Mouse (Mus musculus) left cerebral cortex, postnatal 14 days (tissue): ENCODE measurements around the gene Samd1. TPM values are rescaled to one million over a fixed set of nuclear protein-coding genes. Genes with fewer than 3 reads are reported as not detected.
A peak's percentile ranks its signal among the peaks of the same experiment; 100 is the strongest.

Experiments used
- DNase-seq, 2 experiments: peaks; one replicate each; pipeline ENCODE4 v3.0.0; 2021 to 2022; ENCODE audit warnings: low spot score in 2 of 2, mixed read lengths in 1 of 2
- intact Hi-C: fragments of 180-260 bp; cut with DNase I; formaldehyde crosslinking; loops from one replicate; pipeline ENCODE4 v1.15.1; 2025
- total RNA-seq, 2 experiments: library from RNA; stranded (reverse); gene quantifications; 2 replicates each; pipeline ENCODE4 v1.2.3; 2021

The Samd1 gene
- total RNA-seq, 2 experiments from 2014 or later: 51.3 to 52.0 TPM

DNA sequence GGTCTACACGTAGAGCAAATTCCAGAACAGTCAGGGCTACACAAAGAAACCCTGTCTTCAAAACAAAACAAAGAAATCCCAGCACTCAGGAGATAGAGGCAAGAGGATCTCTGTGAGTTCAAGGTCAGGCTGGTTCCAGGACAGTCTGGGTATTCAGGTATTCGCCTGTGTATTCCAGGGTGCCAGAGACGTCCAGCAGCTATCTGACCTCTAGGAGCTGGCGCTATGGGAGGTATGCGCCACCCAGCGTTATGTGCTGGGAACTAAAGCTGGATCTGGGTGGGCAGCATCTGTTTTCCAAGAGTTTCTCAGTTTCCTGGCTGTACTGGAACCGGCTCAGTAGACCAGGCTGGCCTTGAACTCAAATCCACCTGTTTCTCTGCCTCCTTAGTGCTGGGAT, 10.9 kb downstream of the Samd1 start:
- DNase-seq: no peak
- intact Hi-C loops: no loop called here

DNA sequence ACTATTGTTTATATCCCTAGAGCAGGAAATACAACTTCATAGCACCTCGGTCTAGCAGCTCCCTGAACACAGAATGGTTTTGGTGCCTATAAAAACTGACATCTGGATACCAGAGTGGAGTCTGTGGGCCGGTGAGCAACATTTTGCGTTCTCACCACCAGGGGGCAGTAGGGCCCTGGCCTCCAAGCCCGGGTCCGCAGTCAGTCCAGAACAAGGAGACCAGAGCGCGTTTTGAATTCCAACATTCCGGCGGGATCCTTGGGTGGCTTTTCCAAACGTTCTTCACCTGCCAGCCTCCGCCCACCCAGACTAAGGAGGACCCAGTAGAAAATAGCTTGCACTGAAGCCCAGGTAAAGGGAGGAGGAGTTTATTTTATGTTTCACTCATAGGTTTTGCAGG, 12.4 kb downstream of the Samd1 start:
- peak; percentile 85 to 90 for DNase-seq
- intact Hi-C loops: loop anchor here (1.0 to 10.0 kb wide), 3 partner anchors 30 to 755 kb away; no protein-coding TSS in a partner anchor

DNA sequence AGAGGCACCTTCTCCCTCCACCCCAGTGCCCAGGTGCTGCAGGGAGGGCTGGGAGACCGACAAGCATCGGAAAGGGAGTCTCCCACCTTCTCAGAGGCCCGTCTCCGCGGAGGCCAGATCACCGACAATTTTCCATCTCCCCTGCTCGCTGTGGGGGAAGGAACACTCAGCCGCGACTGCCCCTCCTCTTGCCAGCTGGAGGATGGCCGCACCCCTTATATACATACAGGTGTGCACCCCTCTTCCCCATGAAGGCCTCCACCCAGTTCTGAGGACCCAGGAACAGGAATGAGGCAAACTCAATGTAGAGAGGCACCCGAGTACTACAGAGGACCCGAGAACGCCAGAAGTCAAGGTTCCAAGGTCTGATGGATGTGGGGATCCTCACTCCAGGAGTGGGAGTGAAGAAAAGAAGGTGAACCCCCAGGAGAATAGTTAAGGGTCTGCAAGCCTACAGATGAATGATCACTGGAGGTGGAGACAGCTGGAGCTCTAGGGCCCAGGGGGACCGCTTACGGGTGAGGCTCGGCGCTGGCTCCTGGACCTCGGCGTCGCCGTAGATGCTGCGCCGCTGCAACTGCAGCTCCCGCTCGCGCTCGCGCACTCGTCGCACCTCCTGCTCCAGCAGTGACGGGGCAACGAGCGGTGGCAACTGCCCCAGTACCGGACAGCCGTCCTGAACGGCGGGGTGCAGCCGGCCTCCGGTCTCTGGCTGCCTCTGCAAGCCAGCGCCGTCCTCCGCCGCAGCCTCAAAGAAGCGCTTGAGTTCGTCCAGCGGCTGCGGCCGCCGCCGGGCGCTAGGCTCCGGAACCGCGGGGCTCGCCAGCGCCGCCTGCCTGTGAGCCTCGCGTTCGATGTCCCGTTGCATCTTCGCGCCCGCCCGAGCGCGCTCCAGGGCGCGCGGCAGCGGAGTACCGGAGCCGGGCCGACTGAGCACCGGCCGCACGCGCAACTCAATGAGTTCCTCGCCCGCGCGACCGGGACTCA, 13.4 kb downstream of the Samd1 start:
- intact Hi-C loops: loop anchor here (10.0 kb wide), 2 partner anchors 274 to 754 kb away; no protein-coding TSS in a partner anchor
- peak in 1 of 2 experiments; percentile 73 for DNase-seq

DNA sequence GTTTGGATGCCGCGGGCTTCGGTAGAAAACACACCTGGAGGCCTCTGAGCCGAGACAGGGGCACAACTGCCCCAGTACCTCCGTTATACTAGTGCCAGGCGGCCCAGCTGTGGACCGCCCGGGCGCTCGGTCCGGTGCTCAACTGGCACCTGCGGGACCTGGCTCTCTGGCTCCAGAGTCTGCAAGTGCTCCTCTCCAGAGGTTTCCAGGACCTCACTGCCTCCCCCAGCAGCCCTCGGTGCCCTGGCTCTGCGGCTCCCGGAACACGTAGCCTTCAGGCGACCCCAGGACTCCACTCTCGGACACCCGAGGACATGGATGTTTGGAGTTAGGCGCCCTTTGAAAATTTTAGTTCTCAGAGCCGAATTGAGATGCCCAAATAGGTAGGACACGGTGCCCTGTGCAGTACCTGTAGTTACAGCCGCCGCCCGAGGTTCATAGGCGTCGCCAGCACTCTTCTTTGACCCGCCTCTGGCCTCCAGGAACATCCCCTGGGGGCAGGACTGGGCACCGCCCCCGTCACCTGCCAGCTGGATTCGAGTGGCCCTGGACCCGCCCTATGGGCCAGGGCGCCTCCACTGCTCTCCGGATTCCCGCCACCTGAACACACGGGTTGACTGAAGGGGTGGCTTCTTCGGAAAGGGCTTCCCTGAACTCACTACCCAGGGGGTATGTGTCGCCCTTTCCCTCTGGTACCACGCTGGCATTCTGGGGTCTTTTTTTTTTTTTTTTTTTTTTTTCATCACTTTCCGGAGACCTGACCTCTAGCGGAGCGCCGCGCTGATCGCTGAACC, 14.4 kb downstream of the Samd1 start, which contains the start of gene 2210011C24Rik:
2210011C24Rik (minus strand) TSS at position 467 of the 794 bp plus-strand sequence.
- intact Hi-C loops: loop anchor here (10.0 kb wide), 2 partner anchors 273 to 753 kb away; no protein-coding TSS in a partner anchor
- DNase-seq: no peak

DNA sequence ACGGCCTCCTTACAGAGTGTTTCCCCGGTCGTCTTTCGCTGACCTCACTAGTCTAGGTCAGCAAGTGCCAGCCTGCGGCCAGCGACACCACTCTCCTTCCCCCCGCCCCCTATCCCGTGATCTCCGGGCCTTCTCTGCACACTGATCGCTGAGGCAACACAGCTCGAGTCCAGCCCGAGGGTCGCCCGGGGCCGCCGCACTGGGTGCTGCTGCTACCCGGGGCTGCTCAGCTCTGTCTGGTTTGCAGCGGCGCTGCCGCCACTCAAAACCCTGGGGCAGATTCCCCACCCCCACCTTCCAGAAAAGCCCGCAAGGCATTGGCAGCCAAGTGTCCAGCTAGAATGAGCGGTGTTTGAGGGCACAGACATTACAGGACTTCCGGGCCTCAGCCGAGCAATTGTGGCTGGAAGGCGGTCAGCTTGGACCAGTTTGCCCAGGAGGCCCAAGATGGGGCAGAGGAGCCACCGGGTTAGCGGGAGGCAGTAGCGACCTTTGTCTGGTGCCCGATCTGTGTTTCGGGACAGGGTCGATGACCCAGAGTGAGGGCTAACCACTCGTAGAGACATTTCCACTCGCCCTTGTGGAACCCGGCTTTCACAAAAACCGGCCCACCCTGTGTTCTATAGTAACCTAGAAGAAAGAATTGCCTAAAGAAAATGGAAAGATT, 15.2 kb downstream of the Samd1 start:
- intact Hi-C loops: loop anchor here (10.0 kb wide), 2 partner anchors 272 to 752 kb away; no protein-coding TSS in a partner anchor
- no peak for DNase-seq

DNA sequence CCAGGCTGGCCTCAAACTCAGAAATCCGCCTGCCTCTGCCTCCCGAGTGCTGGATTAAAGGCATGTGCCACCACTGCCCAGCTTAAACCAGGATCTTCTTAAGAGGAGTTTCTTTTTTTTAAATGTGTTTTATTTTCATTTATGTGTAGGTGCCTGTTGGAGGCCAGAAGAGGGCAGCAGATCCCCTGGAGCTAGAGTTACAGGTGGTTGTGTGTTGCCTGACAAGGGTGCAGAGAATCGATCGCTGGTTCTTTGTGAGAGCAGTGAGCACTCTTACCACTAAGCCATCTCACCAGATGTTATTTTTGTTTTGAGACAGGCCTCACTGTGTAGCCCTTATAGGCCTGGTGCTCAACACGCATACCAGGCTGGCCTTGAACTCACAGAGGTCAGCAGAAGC, 18.4 kb downstream of the Samd1 start:
- intact Hi-C loops: loop anchor here (10.0 kb wide), 2 partner anchors 269 to 749 kb away; no protein-coding TSS in a partner anchor
- DNase-seq: no peak

DNA sequence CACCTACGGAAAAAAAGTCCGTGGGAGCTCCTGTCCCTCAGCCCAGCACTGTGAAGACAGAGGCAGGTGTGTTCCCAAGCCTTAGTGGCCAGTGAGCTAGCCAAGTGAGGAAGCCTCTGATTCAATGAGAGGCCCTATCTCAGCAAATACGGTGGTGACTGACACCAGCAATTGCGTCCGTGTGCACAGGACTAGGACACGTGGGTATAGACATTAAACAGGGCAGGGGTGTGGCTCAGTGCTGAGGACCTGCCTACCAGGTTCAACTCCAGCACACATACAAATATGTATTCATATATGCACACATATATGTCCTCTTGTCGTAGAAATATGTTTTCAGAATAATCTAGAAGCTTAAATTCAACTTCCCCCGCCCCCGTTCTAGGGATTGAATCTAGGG, 22.3 kb downstream of the Samd1 start:
- no peak for DNase-seq
- intact Hi-C loops: loop anchor here (10.0 kb wide), 2 partner anchors 265 to 745 kb away; no protein-coding TSS in a partner anchor

DNA sequence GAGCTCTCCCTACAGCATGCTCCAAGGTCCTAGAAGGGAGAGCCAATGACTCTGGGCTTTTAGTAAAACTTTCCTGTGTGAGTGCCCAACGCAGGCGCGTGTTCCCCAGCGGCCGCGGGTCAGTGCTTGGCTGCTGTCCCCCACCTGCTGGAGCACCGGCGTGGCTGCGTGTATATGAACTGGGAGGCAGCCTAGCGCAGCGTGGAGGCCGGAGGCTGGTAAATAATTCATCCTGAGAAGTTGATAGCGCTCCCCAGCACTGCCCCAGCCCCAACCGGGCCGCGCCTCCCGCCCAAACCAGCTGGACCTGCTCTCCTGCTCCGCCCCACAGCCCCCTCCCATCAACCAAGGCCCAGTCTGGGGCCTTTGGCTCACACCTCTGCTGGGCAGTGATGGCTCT, 23.6 kb downstream of the Samd1 start, which contains the start of gene Palm3:
Palm3 (plus strand) TSS at position 376 of the 400 bp plus-strand sequence.
- intact Hi-C loops: no loop called here
- DNase-seq: no peak

DNA sequence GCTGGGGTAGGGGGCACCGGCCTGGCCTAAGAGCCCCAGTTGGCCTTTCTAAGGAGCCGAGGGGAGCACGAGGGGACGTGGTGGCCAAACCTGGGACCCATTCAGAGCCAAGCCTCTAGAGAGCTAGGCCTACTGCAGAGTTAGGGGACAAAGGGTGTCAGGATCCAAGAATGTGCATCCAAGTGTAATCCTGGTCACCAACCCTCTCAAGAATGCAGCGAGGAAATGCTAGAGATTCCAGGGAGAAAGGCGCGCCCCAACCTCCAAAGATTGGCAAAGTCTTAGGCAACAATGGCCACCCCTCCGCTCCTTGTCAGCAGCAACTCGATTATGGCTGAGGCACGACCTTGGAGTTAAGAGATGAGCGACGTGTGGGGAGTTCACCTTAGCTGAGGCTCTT, 24.1 kb downstream of the Samd1 start:
- intact Hi-C loops: no loop called here
- no peak for DNase-seq

DNA sequence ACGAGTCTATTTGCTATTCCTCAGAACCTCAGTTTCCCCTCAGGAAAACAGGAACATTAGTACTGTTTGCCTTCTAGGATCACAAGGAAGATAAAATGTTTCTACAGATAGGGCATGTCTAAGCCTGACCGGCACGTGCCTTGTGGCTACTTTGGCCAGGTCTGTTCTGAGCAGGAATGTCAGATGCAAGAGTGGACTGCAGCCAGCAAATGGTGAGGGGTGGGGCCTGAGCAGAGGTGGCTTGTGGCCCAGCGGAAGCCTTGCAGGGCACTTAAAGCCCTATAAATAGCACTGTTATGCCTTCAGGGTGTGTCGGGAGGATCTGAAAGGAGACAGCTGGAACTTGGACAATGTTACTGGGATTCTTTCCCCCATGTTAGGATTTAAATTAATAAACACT, 25.6 kb downstream of the Samd1 start:
- no peak for DNase-seq
- intact Hi-C loops: no loop called here

DNA sequence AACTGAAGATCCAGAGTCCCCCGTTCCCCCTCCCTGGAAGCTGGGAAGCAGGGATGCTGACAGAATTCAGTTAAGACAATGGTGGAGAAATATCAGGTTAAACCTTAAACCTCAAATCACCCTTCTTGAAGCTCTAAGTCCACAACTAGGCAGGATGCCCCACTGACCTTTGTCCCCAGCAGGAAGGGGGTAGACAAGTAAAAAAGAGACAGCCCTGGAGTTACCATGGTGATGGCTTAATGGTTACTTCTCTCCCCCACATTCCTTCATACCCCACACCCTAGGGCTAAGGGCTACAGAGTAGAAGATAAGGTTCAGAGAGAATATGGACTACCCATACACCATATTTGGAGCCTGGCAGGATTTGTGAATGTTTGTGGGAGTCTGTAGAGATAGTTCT, 26.2 kb downstream of the Samd1 start:
- DNase-seq: no peak
- intact Hi-C loops: no loop called here

DNA sequence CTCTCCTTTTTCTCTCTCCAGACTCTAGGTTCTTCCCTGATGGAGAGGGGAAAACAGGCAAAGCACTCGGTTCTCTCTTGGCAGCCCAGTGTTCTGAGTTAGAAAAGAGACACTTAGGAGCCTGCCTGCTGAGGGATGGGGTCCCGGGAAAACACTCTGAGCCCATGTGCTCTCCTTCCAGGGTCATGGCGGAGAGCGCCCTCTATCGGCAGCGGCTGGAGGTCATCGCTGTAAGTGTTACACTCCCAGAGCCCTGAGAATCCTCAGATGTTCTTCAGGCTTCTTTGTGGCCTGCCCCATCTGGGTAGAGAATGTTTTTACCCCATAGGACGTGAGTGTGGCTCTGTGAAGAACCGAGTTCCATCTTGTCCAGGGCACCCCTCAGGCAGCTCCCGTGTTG, 26.7 kb downstream of the Samd1 start:
- DNase-seq: peak in 1 of 2 experiments; percentile 33
- intact Hi-C loops: no loop called here

DNA sequence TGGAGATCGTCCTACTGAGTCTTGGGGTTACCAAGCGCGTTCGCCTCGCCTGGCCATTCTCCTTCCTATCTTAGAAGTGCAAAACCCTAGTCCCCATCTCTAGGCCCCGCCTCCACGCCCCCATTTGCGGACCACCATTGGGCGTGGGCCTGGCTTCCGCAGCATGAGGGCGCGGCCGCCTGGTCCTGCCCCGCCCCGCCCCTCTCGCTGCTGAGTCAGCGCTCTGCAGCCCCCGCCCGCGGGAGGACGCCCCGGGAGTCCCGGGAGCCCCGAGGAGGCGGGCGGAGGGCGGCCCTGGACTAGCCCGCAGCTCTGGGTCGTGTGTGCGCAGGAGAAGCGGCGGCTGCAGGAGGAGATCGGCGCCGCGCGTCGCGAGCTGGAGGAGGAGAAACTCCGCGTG, 28.4 kb downstream of the Samd1 start:
- intact Hi-C loops: no loop called here
- no peak for DNase-seq

DNA sequence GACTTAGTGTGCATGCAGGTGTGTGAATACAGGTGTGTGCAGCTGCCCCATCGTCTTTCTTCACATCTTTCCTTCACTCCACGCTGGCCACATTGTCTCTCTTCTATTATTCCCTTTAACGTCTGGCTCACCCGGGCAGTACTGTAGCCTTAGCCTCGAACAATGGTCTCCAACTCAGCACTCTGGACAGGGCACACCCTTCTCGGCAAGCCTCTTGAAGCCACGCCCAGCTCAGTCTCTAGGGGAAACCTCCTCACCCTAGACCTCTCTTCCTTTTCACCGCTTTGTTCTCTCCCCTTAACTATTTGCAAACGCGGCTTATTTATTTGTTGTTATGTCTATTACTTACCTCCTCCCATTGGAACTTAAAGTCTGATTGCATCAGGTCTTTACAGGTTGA, 30.0 kb downstream of the Samd1 start:
- no peak for DNase-seq
- intact Hi-C loops: no loop called here

DNA sequence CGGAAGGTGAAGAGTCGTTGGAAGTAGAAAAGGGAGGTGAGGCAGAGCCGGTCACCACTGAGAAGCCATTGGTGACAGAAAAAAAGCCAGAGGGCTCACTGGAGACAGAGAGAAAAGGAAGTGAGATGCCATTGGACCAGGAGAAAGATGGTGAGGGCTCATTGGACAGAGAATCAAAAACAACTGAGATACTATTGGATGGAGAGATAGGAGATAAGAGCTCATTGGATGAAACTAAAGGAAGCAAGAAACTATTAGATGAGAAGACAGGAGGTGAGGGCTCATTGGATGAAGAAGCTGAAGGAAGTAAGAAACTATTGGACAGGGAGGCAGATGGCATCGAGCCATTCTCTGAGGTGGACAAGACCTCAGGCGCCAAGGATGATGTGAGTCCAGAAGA, 31.8 kb downstream of the Samd1 start:
- intact Hi-C loops: no loop called here

DNA sequence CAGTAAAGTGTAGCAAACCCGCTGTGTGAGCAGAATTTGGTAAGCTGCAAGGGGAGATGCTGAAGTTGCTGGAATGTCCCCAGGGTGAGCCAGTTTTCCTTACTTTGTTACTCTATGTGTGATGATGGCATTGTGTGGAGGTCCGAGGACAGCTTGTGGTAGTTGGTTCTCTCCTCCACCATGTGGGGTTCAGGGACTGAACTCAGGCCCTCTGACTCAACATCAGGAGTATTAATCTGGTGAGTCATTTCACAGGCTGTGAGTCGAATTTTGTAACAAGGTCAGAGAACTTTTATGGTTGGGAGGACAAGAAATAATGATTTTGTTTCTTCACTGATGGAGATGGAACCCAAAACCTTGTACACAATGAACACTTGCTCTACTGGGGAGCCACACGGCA, 35.3 kb downstream of the Samd1 start:
- no peak for DNase-seq
- intact Hi-C loops: loop anchor here (10.0 kb wide), 1 partner anchor 322 kb away; no protein-coding TSS in a partner anchor

More for the DNA sequence above, 31.8 kb downstream of the Samd1 start:
- DNase-seq: no peak

DNA sequence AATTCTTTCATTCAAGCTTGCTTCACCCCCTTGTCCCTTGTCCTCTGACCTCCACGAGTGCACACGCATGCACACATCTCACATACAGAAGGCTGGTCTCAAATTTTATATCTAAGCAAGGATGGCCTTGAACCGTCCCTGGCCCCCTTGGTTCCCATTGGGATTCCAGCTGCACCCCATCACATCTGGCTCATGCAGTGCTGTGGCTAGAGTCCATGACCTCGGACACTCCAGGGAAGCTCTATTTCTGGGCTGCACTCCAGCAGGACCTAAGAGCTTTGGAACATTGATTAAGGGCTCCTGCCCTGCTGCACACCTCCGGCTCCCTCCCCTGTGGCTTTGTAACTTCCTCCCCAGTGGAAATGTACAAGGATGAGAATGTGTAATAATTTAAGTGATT, 40.5 kb downstream of the Samd1 start:
- intact Hi-C loops: loop anchor here (10.0 kb wide), 1 partner anchor 317 kb away; no protein-coding TSS in a partner anchor

DNA sequence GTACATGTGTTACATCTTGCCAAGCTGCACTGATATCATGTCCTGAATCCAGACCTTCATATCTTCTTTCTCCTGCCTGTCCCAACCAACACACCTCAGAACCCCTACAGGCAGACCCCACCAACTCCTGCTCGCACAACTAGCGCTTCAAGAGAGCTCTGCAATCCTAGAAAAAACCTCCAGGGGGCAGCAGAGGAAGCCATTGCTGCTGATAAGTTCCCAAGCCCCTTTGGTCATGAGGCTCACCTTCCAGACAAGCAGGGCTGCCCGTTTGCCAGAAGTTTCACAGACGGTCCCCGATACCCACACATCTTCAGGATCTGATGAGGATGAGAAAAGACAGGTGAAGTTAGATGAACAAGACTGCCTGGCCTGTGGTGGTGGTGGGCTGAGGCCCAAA, 41.6 kb downstream of the Samd1 start:
- intact Hi-C loops: loop anchor here (10.0 kb wide), 1 partner anchor 316 kb away; no protein-coding TSS in a partner anchor
- DNase-seq: peak; percentile 61 to 83

More for the DNA sequence above, 40.5 kb downstream of the Samd1 start:
- no peak for DNase-seq
